Mouse (Mus musculus): Measurements from ENCODE around the gene Plekhs1.

GRCm38 (mm10) chr19:56454862-56455261 is 6.6 kb upstream of the Plekhs1 start:
- no peak for TF ChIP-seq CTCF (IDR thresholded peaks at IDR 0.05)
- no peak for TF ChIP-seq POLR2A (IDR thresholded peaks at IDR 0.05; ENCODE audit: insufficient read depth, low read depth, low read length)

Data from heart, adult 2 months (tissue).